Mouse (Mus musculus) heart, adult 2 months (tissue): ENCODE measurements around the gene Gm10320. TPM values are rescaled to one million over a fixed set of nuclear protein-coding genes. Genes with fewer than 3 reads are reported as not detected.

Source experiments
- DNase-seq, 2 experiments: peaks; one replicate each; pipeline ENCODE4 v3.0.0; 2021
- H3K27ac ChIP-seq: fragments of 200-600 bp; 2 replicates; pipeline ENCODE4 v1.8.1; 2022
- H3K27me3 ChIP-seq: fragments of 200-500 bp; 2 replicates; pipeline ENCODE4 v1.6.1; 2012; ENCODE audit warnings: mild to moderate bottlenecking, low read length, inconsistent platforms, mixed read lengths; ENCODE audit not compliant: control insufficient read depth, insufficient read depth
- H3K36me3 ChIP-seq: fragments of 200-500 bp; 2 replicates; pipeline ENCODE4 v1.6.1; 2012; ENCODE audit warnings: low read length, inconsistent platforms; ENCODE audit not compliant: control insufficient read depth, insufficient read depth
- H3K4me1 ChIP-seq: fragments of 200-500 bp; 2 replicates; pipeline ENCODE4 v1.6.1; 2011; ENCODE audit warnings: low read length; ENCODE audit not compliant: control insufficient read depth, insufficient read depth
- H3K4me3 ChIP-seq: fragments of 200-600 bp; 2 replicates; pipeline ENCODE4 v1.8.1; 2022
- H3K79me2 ChIP-seq: fragments of 200-500 bp; replicated peaks from 2 replicates; pipeline ENCODE4 v1.6.1; 2012; ENCODE audit warnings: mild to moderate bottlenecking, inconsistent platforms, low read length, moderate library complexity, mixed read lengths; ENCODE audit not compliant: control insufficient read depth, insufficient read depth
- H3K9ac ChIP-seq: fragments of 200-500 bp; 2 replicates; pipeline ENCODE4 v1.6.1; 2012; ENCODE audit warnings: low read depth, mild to moderate bottlenecking, control low read depth, inconsistent platforms, low read length, mixed read lengths
- CTCF ChIP-seq: fragments of 200-600 bp; IDR thresholded peaks from 2 replicates; pipeline ENCODE4 v1.8.1; 2022; ENCODE audit warnings: antibody characterized with exemption, mild to moderate bottlenecking, moderate library complexity
- EP300 ChIP-seq: fragments of 200-500 bp; IDR thresholded peaks from 2 replicates; pipeline ENCODE4 v1.6.1; 2011; ENCODE audit warnings: low read depth, low read length, control low read depth; ENCODE audit not compliant: insufficient read depth
- POLR2A ChIP-seq: fragments of 200-500 bp; IDR thresholded peaks from 2 replicates; pipeline ENCODE4 v1.6.1; 2011; ENCODE audit warnings: mild to moderate bottlenecking, low read depth, low read length, control low read depth; ENCODE audit not compliant: insufficient read depth
- WGBS: fragments of 180-500 bp; shearing (Covaris S2); methylation state at CpG from one replicate; pipeline ENCODE4 v1.1.7; 2018; 5-methylcytosine and 5-hydroxymethylcytosine counted together
- intact Hi-C: fragments of 180-260 bp; cut with DNase I; formaldehyde crosslinking; loops from one replicate; pipeline ENCODE4 v1.15.1; 2025
- polyA plus RNA-seq: library from polyadenylated mRNA; depleted of rRNA; stranded (reverse); fragments of >200 nt; gene quantifications from 2 replicates; pipeline ENCODE4 v1.2.3, GENCODE M21; 2012
- total RNA-seq, 2 experiments: library from RNA; stranded (reverse); gene quantifications; 2 replicates each; pipeline ENCODE4 v1.2.3; 2021

Gene Gm10320
- total and polyA plus RNA-seq, 3 experiments: 0.27 TPM; not detected in 2

- H3K4me1 ChIP-seq: peaks cover 1% of the 10 kb centered on the region
- no peaks in the 10 kb centered on the region for H3K79me2 ChIP-seq
- H3K4me3 ChIP-seq: no peak overlapping the region
- 60% methylated on average over 4 of the region's 4 CpGs for WGBS
- TF ChIP-seq POLR2A (no peak), CTCF (no peak), EP300 (no peak)
- no peak overlapping the region for H3K27ac ChIP-seq
- intact Hi-C loops: no loop called here
- no peaks in the 10 kb centered on the region for H3K36me3 ChIP-seq
- DNase-seq: peak in 1 of 2 experiments; percentile 6
- no peaks in the 10 kb centered on the region for H3K27me3 ChIP-seq
- no peak overlapping the region for H3K9ac ChIP-seq
These were observed 14.8 kb downstream of the Gm10320 start for GRCm38 (mm10) chr13:98476839-98477495.

GRCm38 (mm10) chr13:98476175-98476838 is 15.5 kb downstream of the Gm10320 start:
- H3K36me3 ChIP-seq: no peaks in the 10 kb centered on the region
- DNase-seq: peak in 1 of 2 experiments; percentile 7
- H3K79me2 ChIP-seq: no peaks in the 10 kb centered on the region
- no peak overlapping the region for H3K27ac ChIP-seq
- H3K4me1 ChIP-seq: peaks cover 1% of the 10 kb centered on the region
- H3K9ac ChIP-seq: no peak overlapping the region
- H3K27me3 ChIP-seq: no peaks in the 10 kb centered on the region
- WGBS: 39% methylated on average over 14 of the region's 14 CpGs
- no peak for TF ChIP-seq POLR2A
- TF ChIP-seq CTCF: no peak
- no peak for TF ChIP-seq EP300
- intact Hi-C loops: no loop called here
- no peak overlapping the region for H3K4me3 ChIP-seq

- no peak overlapping the region for H3K27ac ChIP-seq
- no peak overlapping the region for H3K9ac ChIP-seq
- no peak for TF ChIP-seq EP300
- no peak for TF ChIP-seq POLR2A
- TF ChIP-seq CTCF: no peak
- H3K27me3 ChIP-seq: no peaks in the 10 kb centered on the region
- no peaks in the 10 kb centered on the region for H3K36me3 ChIP-seq
- WGBS: 44% methylated on average over 8 of the region's 8 CpGs
- H3K4me1 ChIP-seq: peaks cover 1% of the 10 kb centered on the region
- DNase-seq: no peak
- H3K79me2 ChIP-seq: no peaks in the 10 kb centered on the region
- intact Hi-C loops: no loop called here
- no peak overlapping the region for H3K4me3 ChIP-seq
These were observed 16.1 kb downstream of the Gm10320 start for GRCm38 (mm10) chr13:98475681-98476080.

GRCm38 (mm10) chr13:98473034-98473433 is 18.8 kb downstream of the Gm10320 start:
- peak in 1 of 2 experiments; percentile 36 for DNase-seq
- no peaks in the 10 kb centered on the region for H3K36me3 ChIP-seq
- no peaks in the 10 kb centered on the region for H3K79me2 ChIP-seq
- no peak overlapping the region for H3K4me3 ChIP-seq
- no peak overlapping the region for H3K9ac ChIP-seq
- no peak for TF ChIP-seq CTCF
- no peak for TF ChIP-seq POLR2A
- TF ChIP-seq EP300: no peak
- H3K4me1 ChIP-seq: peaks cover 1% of the 10 kb centered on the region
- 59% methylated on average over 4 of the region's 4 CpGs for whole genome bisulfite sequencing
- no peak overlapping the region for H3K27ac ChIP-seq
- intact Hi-C loops: no loop called here
- H3K27me3 ChIP-seq: no peaks in the 10 kb centered on the region

GRCm38 (mm10) chr13:98471756-98472155 is 20.0 kb downstream of the Gm10320 start:
- Histone ChIP-seq H3K9ac (no peak overlapping the region), H3K27me3 (no peaks in the 10 kb centered on the region), H3K79me2 (no peaks in the 10 kb centered on the region), H3K36me3 (no peaks in the 10 kb centered on the region), H3K4me3 (no peak overlapping the region), H3K4me1 (no peaks in the 10 kb centered on the region), H3K27ac (no peak overlapping the region)
- DNase-seq: no peak
- no peak for TF ChIP-seq POLR2A
- no peak for TF ChIP-seq EP300
- no peak for TF ChIP-seq CTCF
- 70% methylated on average over 6 of the region's 6 CpGs for WGBS
- intact Hi-C loops: no loop called here

- H3K27me3 ChIP-seq: no peaks in the 10 kb centered on the region
- no peak for TF ChIP-seq POLR2A
- no peak for TF ChIP-seq EP300
- no peak for TF ChIP-seq CTCF
- no peak overlapping the region for H3K4me3 ChIP-seq
- H3K4me1 ChIP-seq: no peaks in the 10 kb centered on the region
- 64% methylated on average over 12 of the region's 12 CpGs for WGBS
- intact Hi-C loops: no loop called here
- no peak for DNase-seq
- H3K36me3 ChIP-seq: no peaks in the 10 kb centered on the region
- H3K27ac ChIP-seq: no peak overlapping the region
- no peak overlapping the region for H3K9ac ChIP-seq
- H3K79me2 ChIP-seq: no peaks in the 10 kb centered on the region
These were observed 21.5 kb downstream of the Gm10320 start for GRCm38 (mm10) chr13:98470321-98470720.
